Mouse (Mus musculus): ENCODE data around the gene Tmem242. TPM values are rescaled to one million over a fixed set of nuclear protein-coding genes. Genes with fewer than 3 reads are reported as not detected.
A peak's percentile ranks its signal among the peaks of the same experiment; 100 is the strongest.

Gene Tmem242
- polyA plus RNA-seq, 1 experiment: 52.3 TPM

DNA sequence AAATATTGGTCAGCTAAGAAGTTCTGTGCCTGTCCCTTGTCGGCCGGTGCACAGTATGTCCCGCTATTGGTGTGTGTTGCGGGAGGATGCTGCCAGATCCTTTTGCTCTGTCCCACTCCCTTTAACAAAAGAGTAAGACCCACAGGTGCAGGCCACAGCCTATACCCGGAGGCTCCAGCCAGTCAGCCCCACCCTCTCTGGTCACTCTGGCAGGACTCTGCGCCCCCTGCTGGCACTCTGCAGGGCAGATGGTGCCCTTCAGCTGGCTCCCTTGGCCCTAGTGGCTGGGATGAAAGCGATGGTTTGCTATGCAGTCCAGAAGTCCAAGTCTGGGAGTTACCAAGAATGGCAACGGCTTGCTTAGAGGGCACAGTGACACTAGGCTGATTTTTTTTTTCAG is 37.4 kb downstream of the Tmem242 start:
- DNase-seq: peak; percentile 89 to 90
- no peak overlapping the region for H3K4me3 ChIP-seq (replicated peaks; ENCODE audit: insufficient read depth, low read depth, low read length)
- peaks cover 8% of the 10 kb centered on the region for H3K4me1 ChIP-seq (ENCODE audit: control insufficient read depth, insufficient read depth, low read length)
- WGBS: 13% methylated on average over 8 of the region's 8 CpGs
- H3K27ac ChIP-seq (ENCODE audit: insufficient read depth, low read length): no peak overlapping the region
- TF ChIP-seq CTCF (IDR thresholded peaks at IDR 0.05; ENCODE audit: borderline replicate concordance, insufficient read depth, low read depth, low read length) (peak; percentile 67; the same call in 1 of the 2 replicates), POLR2A (IDR thresholded peaks at IDR 0.05; ENCODE audit: borderline replicate concordance, insufficient read depth, low read length) (no peak)
- no peaks in the 10 kb centered on the region for H3K27me3 ChIP-seq (ENCODE audit: control insufficient read depth, insufficient read depth, low read length)

DNA sequence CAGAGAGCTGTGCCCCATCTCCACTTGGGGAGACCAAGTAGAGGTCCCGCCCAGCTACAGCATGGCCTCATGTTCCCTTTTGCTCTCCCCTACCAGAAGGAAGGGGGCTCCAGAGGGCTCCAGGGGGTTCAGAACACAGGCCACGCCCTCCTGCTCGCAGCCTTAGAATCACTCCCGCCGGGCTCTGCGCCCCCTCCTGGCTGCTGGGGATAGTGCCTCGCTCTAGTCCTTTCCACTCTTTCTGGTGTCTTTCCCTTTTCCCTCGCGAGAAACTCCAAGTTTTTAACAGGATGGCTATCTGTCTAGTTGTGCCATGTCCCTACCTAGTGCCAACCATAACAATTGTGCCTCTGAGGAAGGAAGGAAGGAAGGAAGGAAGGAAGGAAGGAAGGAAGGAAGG is 38.0 kb downstream of the Tmem242 start:
- WGBS: 9% methylated on average over 9 of the region's 9 CpGs
- Histone ChIP-seq H3K4me1 (ENCODE audit: control insufficient read depth, insufficient read depth, low read length) (peaks cover 12% of the 10 kb centered on the region), H3K27me3 (ENCODE audit: control insufficient read depth, insufficient read depth, low read length) (no peaks in the 10 kb centered on the region), H3K27ac (ENCODE audit: insufficient read depth, low read length) (no peak overlapping the region), H3K4me3 (replicated peaks; ENCODE audit: insufficient read depth, low read depth, low read length) (no peak overlapping the region)
- peak; percentile 52 to 73 for DNase-seq
- TF ChIP-seq CTCF (IDR thresholded peaks at IDR 0.05; ENCODE audit: borderline replicate concordance, insufficient read depth, low read depth, low read length) (peak; percentile 69), POLR2A (IDR thresholded peaks at IDR 0.05; ENCODE audit: borderline replicate concordance, insufficient read depth, low read length) (no peak)

DNA sequence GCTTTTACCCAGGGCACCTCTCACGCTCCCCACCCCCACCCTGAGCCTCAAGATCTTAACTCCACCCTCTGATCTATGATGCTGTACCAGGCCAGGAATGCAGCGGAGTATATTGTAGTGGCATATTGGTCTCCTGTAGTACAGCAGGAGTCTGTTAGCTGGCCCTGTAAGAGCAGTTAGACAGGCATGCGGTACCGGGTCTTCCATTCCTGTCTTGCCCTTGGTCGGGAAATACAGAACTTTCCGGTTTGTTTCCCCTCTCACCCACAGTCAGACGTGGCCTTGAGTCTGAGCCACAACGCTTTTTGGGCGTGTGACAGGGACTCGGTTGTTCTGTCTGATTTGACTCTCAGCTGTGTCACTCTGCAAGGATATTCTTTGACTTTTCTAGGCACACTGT is 38.8 kb downstream of the Tmem242 start:
- Histone ChIP-seq H3K4me1 (ENCODE audit: control insufficient read depth, insufficient read depth, low read length) (peaks cover 13% of the 10 kb centered on the region), H3K27me3 (ENCODE audit: control insufficient read depth, insufficient read depth, low read length) (no peaks in the 10 kb centered on the region), H3K4me3 (replicated peaks; ENCODE audit: insufficient read depth, low read depth, low read length) (no peak overlapping the region), H3K27ac (ENCODE audit: insufficient read depth, low read length) (no peak overlapping the region)
- TF ChIP-seq CTCF (IDR thresholded peaks at IDR 0.05; ENCODE audit: borderline replicate concordance, insufficient read depth, low read depth, low read length): no peak
- TF ChIP-seq POLR2A (IDR thresholded peaks at IDR 0.05; ENCODE audit: borderline replicate concordance, insufficient read depth, low read length): no peak
- 91% methylated on average over 10 of the region's 10 CpGs for WGBS
- no peak for DNase-seq

DNA sequence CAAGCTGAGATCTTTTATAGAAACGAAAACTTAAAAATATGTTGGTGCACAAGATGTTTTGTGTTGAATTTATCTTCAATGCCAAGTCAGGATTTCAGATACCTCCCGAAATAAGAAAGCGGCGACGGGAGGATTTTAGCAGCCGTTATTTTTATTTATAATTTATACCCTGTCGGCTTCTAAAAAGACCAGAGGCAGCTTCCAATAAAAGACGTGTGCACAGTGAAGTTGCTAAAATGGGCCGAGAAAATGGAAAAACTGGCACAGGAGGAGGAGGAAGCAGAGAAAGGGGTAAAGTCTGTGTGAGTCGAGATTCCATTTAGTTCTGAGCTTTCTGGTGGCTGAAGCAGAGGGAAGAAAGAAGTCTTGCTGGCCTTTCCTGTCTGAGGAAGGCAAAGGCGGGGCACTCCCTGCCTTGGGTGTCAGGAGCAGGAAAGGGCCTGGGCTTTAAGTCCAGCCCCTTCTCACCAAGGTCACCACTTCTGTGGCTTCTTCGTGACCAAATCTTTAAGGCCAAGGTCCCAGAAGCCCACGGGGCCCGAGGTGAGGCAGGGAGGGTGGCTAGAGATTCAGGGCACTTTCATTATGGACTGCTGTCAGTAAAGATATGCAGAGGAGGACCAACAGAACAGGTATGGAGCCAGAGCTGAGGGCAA is 39.5 kb downstream of the Tmem242 start:
- peaks cover 13% of the 10 kb centered on the region for H3K4me1 ChIP-seq (ENCODE audit: control insufficient read depth, insufficient read depth, low read length)
- no peaks in the 10 kb centered on the region for H3K27me3 ChIP-seq (ENCODE audit: control insufficient read depth, insufficient read depth, low read length)
- H3K27ac ChIP-seq (ENCODE audit: insufficient read depth, low read length): no peak overlapping the region
- H3K4me3 ChIP-seq (replicated peaks; ENCODE audit: insufficient read depth, low read depth, low read length): no peak overlapping the region
- no peak for DNase-seq
- TF ChIP-seq CTCF (IDR thresholded peaks at IDR 0.05; ENCODE audit: borderline replicate concordance, insufficient read depth, low read depth, low read length) (no peak), POLR2A (IDR thresholded peaks at IDR 0.05; ENCODE audit: borderline replicate concordance, insufficient read depth, low read length) (no peak)
- 84% methylated on average over 14 of the region's 14 CpGs for WGBS

DNA sequence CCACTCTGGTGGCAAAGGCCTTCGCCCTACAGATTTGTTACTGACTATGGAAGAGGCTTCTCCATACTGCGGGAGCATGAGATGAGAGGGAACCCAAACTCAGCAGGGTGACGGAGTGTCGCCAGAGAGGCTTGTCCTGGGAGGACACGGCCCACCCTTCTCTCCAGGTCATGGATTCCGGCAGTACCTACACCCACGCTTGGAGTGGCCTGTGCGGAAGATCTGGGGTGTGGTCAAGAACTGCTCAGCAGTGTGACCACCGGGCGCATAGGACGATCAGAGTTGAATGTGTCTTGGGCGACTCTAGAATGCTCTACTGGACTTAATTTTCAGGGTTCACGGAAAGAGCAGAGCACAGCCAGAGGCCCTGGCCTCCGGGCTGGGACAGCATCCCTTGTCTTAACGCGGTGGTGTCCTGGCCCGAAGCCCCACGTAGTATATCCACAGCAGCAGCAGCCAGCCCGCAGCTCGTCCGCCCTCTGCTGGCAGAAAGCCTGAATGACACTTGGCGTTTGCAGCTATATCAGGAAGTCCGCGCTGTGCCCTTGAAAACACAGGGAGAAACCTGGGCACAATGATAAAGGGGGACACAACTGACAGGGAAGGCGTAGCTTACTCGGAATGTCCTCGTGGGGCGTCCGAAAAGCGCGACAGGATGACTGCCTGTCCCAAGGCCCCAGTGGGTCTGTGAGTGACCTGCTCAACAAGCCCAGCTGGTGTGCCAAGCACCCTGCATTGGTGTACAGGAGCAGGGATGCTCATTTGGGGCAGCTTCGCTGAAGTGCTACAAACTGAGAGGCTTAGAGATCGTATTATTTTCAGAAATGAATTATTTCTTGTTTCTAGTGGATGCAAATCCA is 42.7 kb downstream of the Tmem242 start:
- Histone ChIP-seq H3K27ac (ENCODE audit: insufficient read depth, low read length) (no peak overlapping the region), H3K4me1 (ENCODE audit: control insufficient read depth, insufficient read depth, low read length) (peaks cover 6% of the 10 kb centered on the region), H3K4me3 (replicated peaks; ENCODE audit: insufficient read depth, low read depth, low read length) (no peak overlapping the region), H3K27me3 (ENCODE audit: control insufficient read depth, insufficient read depth, low read length) (no peaks in the 10 kb centered on the region)
- WGBS: 18% methylated on average over 33 of the region's 33 CpGs
- peak; percentile 86 to 91 for DNase-seq
- TF ChIP-seq CTCF (IDR thresholded peaks at IDR 0.05; ENCODE audit: borderline replicate concordance, insufficient read depth, low read depth, low read length) (peak; percentile 98), POLR2A (IDR thresholded peaks at IDR 0.05; ENCODE audit: borderline replicate concordance, insufficient read depth, low read length) (no peak)

DNA sequence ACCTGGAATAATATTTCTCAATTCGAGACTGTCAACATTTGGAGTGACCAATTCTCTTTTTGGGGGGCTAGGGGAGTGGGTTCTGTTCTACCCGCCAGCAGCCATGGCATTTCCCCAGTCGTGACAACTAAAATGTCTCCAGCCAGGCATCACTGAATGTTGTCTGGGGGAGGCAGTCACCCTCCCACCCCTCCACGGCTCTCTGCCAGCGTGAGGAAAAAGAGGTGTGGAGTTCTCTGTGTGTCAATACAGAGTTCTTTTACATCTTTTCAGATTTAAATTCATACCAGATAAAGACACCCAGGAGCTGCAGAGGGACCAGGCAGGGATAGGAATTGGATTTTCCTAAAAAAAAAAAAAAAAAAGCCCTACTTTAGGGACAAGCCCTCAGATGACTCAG is 43.8 kb downstream of the Tmem242 start:
- Histone ChIP-seq H3K4me3 (replicated peaks; ENCODE audit: insufficient read depth, low read depth, low read length) (no peak overlapping the region), H3K27me3 (ENCODE audit: control insufficient read depth, insufficient read depth, low read length) (no peaks in the 10 kb centered on the region), H3K27ac (ENCODE audit: insufficient read depth, low read length) (no peak overlapping the region), H3K4me1 (ENCODE audit: control insufficient read depth, insufficient read depth, low read length) (peaks cover 6% of the 10 kb centered on the region)
- WGBS: 90% methylated on average over 5 of the region's 5 CpGs
- DNase-seq: no peak
- no peak for TF ChIP-seq POLR2A (IDR thresholded peaks at IDR 0.05; ENCODE audit: borderline replicate concordance, insufficient read depth, low read length)
- no peak for TF ChIP-seq CTCF (IDR thresholded peaks at IDR 0.05; ENCODE audit: borderline replicate concordance, insufficient read depth, low read depth, low read length)

DNA sequence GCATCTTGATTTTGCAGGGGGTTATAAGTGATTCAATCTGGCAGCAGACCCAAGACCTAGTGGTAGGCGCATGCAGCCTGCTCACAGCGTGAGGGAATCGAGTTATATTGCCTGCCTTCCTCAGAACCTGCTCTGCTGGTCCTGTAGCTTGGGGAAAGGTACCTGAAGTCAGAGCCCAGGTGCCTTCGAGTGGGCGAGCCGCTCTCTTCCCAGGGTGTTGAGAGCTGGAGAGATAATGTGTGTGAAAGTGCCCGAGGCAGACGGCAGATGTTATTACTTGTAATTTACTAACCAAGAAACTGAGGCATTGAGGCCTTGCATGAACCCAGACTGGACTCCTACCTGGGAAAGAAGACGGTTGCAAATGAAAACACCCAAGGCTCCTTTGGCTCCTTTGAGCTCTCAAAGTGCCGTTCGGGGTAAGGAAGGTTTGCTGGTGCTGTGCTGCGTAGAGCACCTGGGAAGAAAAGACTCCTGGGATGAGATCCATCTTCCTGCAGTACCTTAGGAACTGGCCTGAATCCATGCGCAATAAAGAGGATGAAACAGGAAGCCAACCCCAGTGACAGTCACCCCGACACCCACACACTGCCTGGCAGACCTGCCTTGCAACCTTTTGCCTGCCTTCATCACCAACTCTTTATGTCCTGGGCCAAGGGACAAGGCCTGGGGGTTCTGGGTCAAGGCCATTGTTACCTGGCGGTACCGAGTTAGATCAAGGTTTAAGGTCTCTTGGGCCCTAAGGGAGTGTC is 44.4 kb downstream of the Tmem242 start:
- 94% methylated on average over 16 of the region's 16 CpGs for WGBS
- no peak for DNase-seq
- Histone ChIP-seq H3K4me1 (ENCODE audit: control insufficient read depth, insufficient read depth, low read length) (peaks cover 6% of the 10 kb centered on the region), H3K27me3 (ENCODE audit: control insufficient read depth, insufficient read depth, low read length) (no peaks in the 10 kb centered on the region), H3K27ac (ENCODE audit: insufficient read depth, low read length) (no peak overlapping the region), H3K4me3 (replicated peaks; ENCODE audit: insufficient read depth, low read depth, low read length) (no peak overlapping the region)
- TF ChIP-seq CTCF (IDR thresholded peaks at IDR 0.05; ENCODE audit: borderline replicate concordance, insufficient read depth, low read depth, low read length): no peak
- no peak for TF ChIP-seq POLR2A (IDR thresholded peaks at IDR 0.05; ENCODE audit: borderline replicate concordance, insufficient read depth, low read length)

Data from cerebellum, adult 2 months (tissue).